Mouse (Mus musculus) liver, adult 2 months (tissue): Measurements from ENCODE around the gene Ahsa1. TPM values are rescaled to one million over a fixed set of nuclear protein-coding genes. Genes with fewer than 3 reads are reported as not detected.

Experiments used
- DNase-seq: peaks from one replicate; pipeline ENCODE4 v3.0.0-alpha.2; 2011; ENCODE audit warnings: low read depth, low spot score; ENCODE audit errors: extremely low read depth
- H3K27ac ChIP-seq: fragments of 200-500 bp; replicated peaks from 2 replicates; pipeline ENCODE4 v1.5.1; 2012; ENCODE audit warnings: low read depth, mild to moderate bottlenecking, control low read depth, inconsistent platforms, low read length; ENCODE audit not compliant: insufficient read depth
- H3K27me3 ChIP-seq: fragments of 200-500 bp; 2 replicates; pipeline ENCODE4 v1.6.1; 2012; ENCODE audit warnings: mild to moderate bottlenecking, moderate library complexity, low read length, inconsistent platforms; ENCODE audit not compliant: control insufficient read depth, insufficient read depth
- H3K36me3 ChIP-seq: fragments of 200-500 bp; 2 replicates; pipeline ENCODE4 v1.6.1; 2012; ENCODE audit warnings: low read length, inconsistent platforms; ENCODE audit not compliant: control insufficient read depth, insufficient read depth
- H3K4me1 ChIP-seq: fragments of 200-500 bp; 2 replicates; pipeline ENCODE4 v1.6.1; 2011; ENCODE audit warnings: low read length; ENCODE audit not compliant: control insufficient read depth, insufficient read depth
- H3K4me3 ChIP-seq: fragments of 200-500 bp; 2 replicates; pipeline ENCODE4 v1.5.1; 2011; ENCODE audit warnings: low read depth, mild to moderate bottlenecking, control low read depth, low read length, moderate library complexity; ENCODE audit not compliant: insufficient read depth
- H3K79me2 ChIP-seq: fragments of 200-500 bp; 2 replicates; pipeline ENCODE4 v1.6.1; 2012; ENCODE audit warnings: inconsistent platforms, mild to moderate bottlenecking, low read length, moderate library complexity; ENCODE audit not compliant: control insufficient read depth, insufficient read depth
- H3K9ac ChIP-seq: fragments of 200-500 bp; 2 replicates; pipeline ENCODE4 v1.6.1; 2012; ENCODE audit warnings: low read depth, mild to moderate bottlenecking, control low read depth, inconsistent platforms, low read length
- CTCF ChIP-seq: fragments of 200-500 bp; IDR thresholded peaks from 2 replicates; pipeline ENCODE4 v1.5.1; 2011; ENCODE audit warnings: low read depth, low read length, control low read depth
- POLR2A ChIP-seq: fragments of 200-500 bp; IDR thresholded peaks from 2 replicates; pipeline ENCODE4 v1.6.1; 2011; ENCODE audit warnings: low read length, control low read depth; ENCODE audit not compliant: insufficient read depth; ENCODE audit errors: extremely low read depth
- WGBS: fragments of 180-500 bp; shearing (Covaris S2); methylation state at CpG from one replicate; pipeline ENCODE4 v1.1.7; 2018; 5-methylcytosine and 5-hydroxymethylcytosine counted together
- polyA plus RNA-seq: library from polyadenylated mRNA; depleted of rRNA; stranded (reverse); fragments of >200 nt; gene quantifications from 2 replicates; pipeline ENCODE4 v1.2.3, GENCODE M21; 2012
- total RNA-seq: library from RNA; depleted of rRNA; stranded (reverse); fragments of >200 nt; gene quantifications from 2 replicates; pipeline ENCODE4 v1.2.3, GENCODE M21; 2014

The Ahsa1 gene
- total and polyA plus RNA-seq, 2 experiments: 67.4 to 92.9 TPM

DNA sequence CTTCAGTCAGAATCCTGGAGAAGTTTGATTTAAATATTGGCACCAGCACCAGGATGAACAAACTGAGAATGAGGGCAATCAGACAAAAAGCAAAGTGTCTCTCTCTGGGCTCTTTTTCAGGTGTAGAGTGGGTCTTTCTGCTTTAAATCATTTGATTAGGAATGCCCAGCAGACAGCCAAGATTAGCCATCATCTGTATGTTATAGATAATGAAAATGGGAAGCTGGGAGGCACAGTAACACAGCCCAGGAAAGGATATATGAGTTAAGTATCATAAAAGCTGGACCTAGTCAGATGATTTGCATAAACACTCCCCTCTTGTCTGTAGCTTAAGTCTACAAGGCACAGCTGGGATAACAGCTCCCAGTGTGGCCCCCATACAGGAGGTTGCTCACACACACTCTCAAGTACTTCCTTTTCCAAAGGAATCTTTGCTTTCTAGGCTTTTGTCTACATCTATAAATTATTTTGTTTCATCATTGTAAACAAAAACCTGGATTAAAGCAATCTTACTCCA is 35.8 kb upstream of the Ahsa1 start:
- H3K36me3 ChIP-seq: no peaks in the 10 kb centered on the region

DNA sequence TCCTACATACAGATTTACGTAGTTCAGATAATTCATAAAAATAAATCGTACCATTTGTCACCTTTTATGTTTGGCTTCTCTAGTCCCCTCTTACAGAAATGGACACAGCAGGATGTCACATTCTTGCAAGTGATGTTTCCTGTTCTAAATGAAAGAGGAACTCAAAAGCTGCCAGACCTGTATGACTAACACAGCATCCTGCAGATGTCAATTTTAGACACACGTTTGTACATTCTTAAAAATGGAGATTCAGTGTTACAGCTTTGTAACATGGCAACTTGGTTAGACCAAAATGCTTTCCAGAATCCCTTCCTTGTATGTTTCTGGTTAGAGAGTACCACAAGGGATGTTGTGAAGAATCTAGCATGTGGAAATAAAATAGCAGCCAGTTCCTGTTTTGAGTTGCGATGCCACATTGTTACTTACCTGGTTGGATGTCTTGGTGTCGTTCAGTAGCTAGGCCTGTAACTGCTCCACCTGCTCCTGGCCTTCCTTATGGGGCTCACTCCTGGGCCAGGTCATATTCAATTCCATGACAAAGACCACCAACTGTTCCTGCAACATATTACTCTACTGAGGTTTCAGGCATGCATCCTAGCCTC is 29.3 kb upstream of the Ahsa1 start:
- Histone ChIP-seq H3K36me3 (peaks cover 22% of the 10 kb centered on the region), H3K79me2 (no peaks in the 10 kb centered on the region), H3K27me3 (no peaks in the 10 kb centered on the region), H3K4me1 (no peaks in the 10 kb centered on the region), H3K4me3 (no peak overlapping the region), H3K27ac (no peak overlapping the region), H3K9ac (no peak overlapping the region)
- TF ChIP-seq POLR2A: no peak
- TF ChIP-seq CTCF: no peak
- 81% methylated on average over 5 of the region's 5 CpGs for WGBS
- DNase-seq: no peak

More for the DNA sequence above, 35.8 kb upstream of the Ahsa1 start:
- Histone ChIP-seq H3K4me1 (no peaks in the 10 kb centered on the region), H3K4me3 (no peak overlapping the region), H3K27ac (no peak overlapping the region), H3K79me2 (no peaks in the 10 kb centered on the region), H3K9ac (no peak overlapping the region), H3K27me3 (no peaks in the 10 kb centered on the region)
- TF ChIP-seq CTCF (no peak), POLR2A (no peak)
- no peak for DNase-seq

DNA sequence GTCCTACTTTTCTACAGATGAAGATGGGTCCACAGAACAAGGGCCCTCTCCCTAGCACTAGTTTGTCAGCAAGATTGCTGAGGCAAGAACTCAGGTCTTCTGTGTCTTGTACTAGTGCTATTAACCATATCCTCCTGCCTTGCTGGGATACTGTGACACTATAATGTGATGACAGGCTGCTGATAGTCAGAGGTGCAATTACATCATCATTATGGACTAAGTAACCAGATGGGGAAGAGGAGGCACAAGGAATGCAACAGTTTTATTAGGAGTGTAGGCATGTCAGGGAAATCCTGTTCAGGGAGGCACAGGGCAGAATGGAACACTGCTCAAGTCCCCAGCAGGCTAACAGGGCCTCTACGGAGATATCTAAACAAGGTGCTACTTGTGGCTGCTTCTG is 27.6 kb upstream of the Ahsa1 start, which contains the start of gene Noxred1:
TSS of gene Noxred1 (minus strand) at position 101 of the 400 bp plus-strand sequence.
- no peak within 1 kb of the TSS for H3K9ac ChIP-seq
- H3K27ac ChIP-seq: no peak within 1 kb of the TSS
- 93% methylated on average over 1 of the region's 1 CpGs for WGBS
- H3K36me3 ChIP-seq: peaks cover 32% of the 10 kb centered on the region
- H3K4me3 ChIP-seq: no peak within 1 kb of the TSS
- H3K27me3 ChIP-seq: no peaks in the 10 kb centered on the region
- no peaks in the 10 kb centered on the region for H3K4me1 ChIP-seq
- no peaks in the 10 kb centered on the region for H3K79me2 ChIP-seq
- TF ChIP-seq CTCF: no peak
- TF ChIP-seq POLR2A: no peak
- DNase-seq: no peak

DNA sequence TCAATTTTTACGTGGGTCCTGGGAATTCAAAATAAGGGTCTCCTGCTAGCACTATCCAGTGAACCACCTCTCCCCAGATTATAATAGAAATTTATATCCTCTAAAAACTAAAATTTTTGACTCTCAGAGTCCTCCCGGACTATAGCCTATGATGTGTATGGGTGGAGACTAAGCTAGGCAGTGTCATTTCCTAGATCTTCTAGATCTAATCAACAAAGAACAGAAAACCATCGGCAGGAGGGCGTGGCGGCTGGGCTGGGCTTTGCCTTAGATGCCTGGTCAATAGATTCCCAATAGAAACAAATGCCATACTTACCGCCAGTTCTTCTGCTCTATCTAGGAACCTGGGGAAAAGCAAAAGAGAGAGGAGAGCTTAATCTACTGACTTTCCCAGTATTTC is 16.1 kb upstream of the Ahsa1 start:
- no peak for DNase-seq
- H3K4me1 ChIP-seq: no peaks in the 10 kb centered on the region
- H3K9ac ChIP-seq: no peak overlapping the region
- H3K79me2 ChIP-seq: no peaks in the 10 kb centered on the region
- no peak overlapping the region for H3K4me3 ChIP-seq
- TF ChIP-seq CTCF (no peak), POLR2A (no peak)
- no peak overlapping the region for H3K27ac ChIP-seq
- H3K27me3 ChIP-seq: no peaks in the 10 kb centered on the region
- H3K36me3 ChIP-seq: peaks cover 69% of the 10 kb centered on the region
- WGBS: 91% methylated on average over 6 of the region's 6 CpGs

DNA sequence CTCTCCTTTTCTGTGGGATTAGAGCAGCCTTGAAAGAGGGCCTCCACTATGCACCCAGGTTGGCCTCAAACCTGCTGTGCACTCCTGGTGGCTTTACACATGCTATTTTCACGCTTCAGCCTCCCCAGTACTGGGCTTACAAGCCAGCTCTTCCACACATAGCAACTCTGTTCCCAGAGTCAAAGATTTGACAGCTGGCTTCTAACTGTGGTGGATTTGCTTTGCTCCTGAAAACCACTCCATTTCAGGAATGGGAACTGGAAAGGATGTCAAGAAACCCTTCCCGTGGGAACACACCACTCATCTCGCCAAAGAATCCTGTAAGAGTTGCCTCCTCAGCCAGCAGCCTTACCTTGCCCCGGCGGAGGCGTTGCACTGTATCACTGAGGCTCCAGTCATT is 12.4 kb upstream of the Ahsa1 start:
- no peaks in the 10 kb centered on the region for H3K27me3 ChIP-seq
- no peak overlapping the region for H3K4me3 ChIP-seq
- no peaks in the 10 kb centered on the region for H3K79me2 ChIP-seq
- DNase-seq: no peak
- peaks cover 72% of the 10 kb centered on the region for H3K36me3 ChIP-seq
- H3K4me1 ChIP-seq: no peaks in the 10 kb centered on the region
- no peak overlapping the region for H3K9ac ChIP-seq
- TF ChIP-seq CTCF (no peak), POLR2A (no peak)
- 96% methylated on average over 6 of the region's 6 CpGs for WGBS
- H3K27ac ChIP-seq: no peak overlapping the region

DNA sequence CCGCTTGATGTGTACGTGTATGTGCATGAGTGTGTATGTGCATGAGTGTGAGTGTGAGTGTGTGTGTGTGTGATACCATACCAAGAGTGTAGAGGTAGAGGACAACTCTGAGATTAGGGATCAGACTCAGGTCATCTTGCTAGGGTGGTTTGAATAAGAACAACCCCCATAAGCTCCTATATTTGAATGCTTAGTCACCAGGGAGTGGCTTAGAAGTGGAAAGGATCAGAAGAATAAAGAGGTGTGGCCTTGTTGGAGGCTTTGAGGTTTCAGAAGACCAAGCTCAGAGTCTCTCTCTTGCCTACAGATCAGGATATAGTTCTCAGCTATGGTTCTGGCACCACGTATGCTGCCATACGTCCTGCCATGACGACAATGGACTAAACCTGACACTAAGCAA is 9.7 kb upstream of the Ahsa1 start:
- no peaks in the 10 kb centered on the region for H3K27me3 ChIP-seq
- no peaks in the 10 kb centered on the region for H3K4me1 ChIP-seq
- no peak overlapping the region for H3K4me3 ChIP-seq
- 93% methylated on average over 5 of the region's 5 CpGs for WGBS
- TF ChIP-seq CTCF: no peak
- no peak for TF ChIP-seq POLR2A
- H3K36me3 ChIP-seq: peaks cover 65% of the 10 kb centered on the region
- DNase-seq: no peak
- no peak overlapping the region for H3K9ac ChIP-seq
- H3K79me2 ChIP-seq: no peaks in the 10 kb centered on the region
- H3K27ac ChIP-seq: no peak overlapping the region
